Mouse (Mus musculus): ENCODE data around the gene Slc28a3. TPM values are rescaled to one million over a fixed set of nuclear protein-coding genes. Genes with fewer than 3 reads are reported as not detected.

Gene Slc28a3
- polyA plus RNA-seq (2015; fragmentation: Nextera tagmentation; extraction: Ambion mirVana): 0.12 and 0.22 TPM in 2 replicates

DNA sequence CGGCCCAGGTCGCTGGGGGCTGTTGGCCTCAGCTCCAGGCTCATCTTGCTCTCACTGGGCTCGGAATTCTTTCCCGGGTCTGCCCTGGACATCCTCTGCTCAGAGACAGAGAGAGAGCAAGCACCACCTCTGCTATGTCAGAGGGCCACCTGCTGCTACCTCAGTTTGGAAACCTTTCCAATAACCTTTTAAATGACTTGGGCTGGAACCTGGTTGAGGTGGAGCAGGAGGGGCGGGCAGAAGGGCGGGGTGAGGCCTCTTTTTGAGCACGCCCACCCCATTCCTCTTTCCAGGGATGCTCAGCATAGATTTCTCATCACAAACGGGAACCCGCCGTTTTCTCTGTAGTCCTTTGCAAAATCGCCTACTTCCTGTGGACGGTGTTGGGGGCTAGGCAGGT lies at the start of gene Slc28a3:
TSS of gene Slc28a3 (minus strand) at position 162 of the 400 bp plus-strand sequence.
- ATAC-seq (ENCODE audit: low FRiP score, low read depth): no peak
- no peak within 1 kb of the TSS for H3K4me3 ChIP-seq
- no peak within 1 kb of the TSS for H3K9ac ChIP-seq
- 16% methylated on average over 12 of the region's 12 CpGs for WGBS
- H3K36me3 ChIP-seq: no peaks in the 10 kb centered on the region
- no peaks in the 10 kb centered on the region for H3K9me3 ChIP-seq
- H3K4me1 ChIP-seq (replicated peaks): no peaks in the 10 kb centered on the region
- 0 out of 2 replicates have a peak, but pooled peaks cover 2% of the 10 kb centered on the region for H3K27me3 ChIP-seq
- no peak within 1 kb of the TSS for H3K27ac ChIP-seq (replicated peaks)
- no peak within 1 kb of the TSS for H3K4me2 ChIP-seq

DNA sequence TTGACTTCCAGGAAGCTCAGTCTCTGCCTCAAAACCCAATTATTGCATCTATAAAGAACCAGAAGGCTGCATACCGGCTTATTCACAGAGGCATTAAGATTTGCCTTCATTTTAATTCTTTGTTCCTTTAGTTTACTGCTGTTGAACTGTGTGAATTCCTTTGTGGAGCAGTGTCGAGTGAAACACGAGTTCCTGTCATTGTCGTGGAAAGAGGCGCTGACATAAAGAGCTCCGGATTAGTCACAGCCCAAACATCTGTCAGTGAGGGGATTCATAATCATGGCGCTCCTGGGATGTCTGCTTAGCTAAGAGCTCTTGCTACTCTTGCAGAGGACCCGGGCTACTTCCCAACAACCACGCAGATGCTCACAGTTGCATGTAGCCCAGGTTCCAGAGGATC lies 47.3 kb upstream of the Slc28a3 start:
- Histone ChIP-seq H3K27ac (replicated peaks) (no peak overlapping the region), H3K36me3 (no peaks in the 10 kb centered on the region), H3K4me2 (no peak overlapping the region), H3K4me1 (replicated peaks) (no peaks in the 10 kb centered on the region), H3K9ac (no peak overlapping the region), H3K9me3 (no peaks in the 10 kb centered on the region), H3K4me3 (no peak overlapping the region), H3K27me3 (no peaks in the 10 kb centered on the region)
- WGBS: 20% methylated on average over 9 of the region's 9 CpGs
- ATAC-seq (ENCODE audit: low FRiP score, low read depth): no peak

DNA sequence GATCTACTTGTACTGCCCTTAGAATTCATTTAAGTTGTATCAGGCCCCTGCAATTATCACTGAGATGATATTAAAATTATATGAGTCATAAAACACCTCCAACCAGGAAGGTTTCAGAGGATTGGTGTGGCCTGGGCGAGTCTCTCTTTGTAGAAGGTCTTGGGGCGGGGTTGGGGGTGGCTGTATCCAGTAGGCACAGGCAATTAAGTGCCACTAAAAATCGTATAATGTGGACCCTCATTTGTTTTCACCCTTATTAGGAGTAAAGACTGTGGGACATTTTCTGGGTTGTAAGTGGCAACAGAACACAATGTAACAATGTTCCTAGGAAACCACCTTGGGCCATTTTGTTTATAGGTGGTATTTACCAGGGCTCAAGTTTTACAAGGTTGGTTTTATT lies 46.2 kb upstream of the Slc28a3 start:
- Histone ChIP-seq H3K27ac (replicated peaks) (no peak overlapping the region), H3K4me1 (replicated peaks) (no peaks in the 10 kb centered on the region), H3K4me3 (no peak overlapping the region), H3K4me2 (no peak overlapping the region), H3K36me3 (no peaks in the 10 kb centered on the region), H3K9ac (no peak overlapping the region), H3K27me3 (no peaks in the 10 kb centered on the region), H3K9me3 (no peaks in the 10 kb centered on the region)
- WGBS: 86% methylated on average over 3 of the region's 3 CpGs
- no peak for ATAC-seq (ENCODE audit: low FRiP score, low read depth)

DNA sequence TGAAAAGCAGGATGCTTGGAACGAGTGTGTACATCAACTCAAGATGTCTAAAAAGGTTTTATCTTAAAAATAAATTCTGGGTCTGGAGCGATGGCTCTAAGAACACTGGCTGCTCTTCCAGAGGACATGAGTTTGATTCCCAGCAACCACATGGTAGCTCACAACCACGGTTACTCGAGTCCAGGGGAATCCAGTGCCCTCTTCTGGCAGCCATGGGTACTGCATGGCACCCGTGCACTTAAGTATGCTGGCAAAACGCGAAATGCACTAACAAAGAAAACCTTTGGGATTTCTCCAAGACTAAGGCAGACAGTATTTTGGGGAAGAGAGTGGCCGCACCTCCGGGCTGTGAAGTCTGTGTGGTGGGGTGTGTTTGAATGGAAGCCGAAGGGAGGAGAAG lies 44.9 kb upstream of the Slc28a3 start:
- Histone ChIP-seq H3K4me1 (replicated peaks) (no peaks in the 10 kb centered on the region), H3K9me3 (no peaks in the 10 kb centered on the region), H3K27me3 (no peaks in the 10 kb centered on the region), H3K36me3 (no peaks in the 10 kb centered on the region), H3K4me2 (no peak overlapping the region), H3K27ac (replicated peaks) (no peak overlapping the region), H3K9ac (no peak overlapping the region), H3K4me3 (no peak overlapping the region)
- ATAC-seq (ENCODE audit: low FRiP score, low read depth): no peak
- 77% methylated on average over 10 of the region's 10 CpGs for WGBS

DNA sequence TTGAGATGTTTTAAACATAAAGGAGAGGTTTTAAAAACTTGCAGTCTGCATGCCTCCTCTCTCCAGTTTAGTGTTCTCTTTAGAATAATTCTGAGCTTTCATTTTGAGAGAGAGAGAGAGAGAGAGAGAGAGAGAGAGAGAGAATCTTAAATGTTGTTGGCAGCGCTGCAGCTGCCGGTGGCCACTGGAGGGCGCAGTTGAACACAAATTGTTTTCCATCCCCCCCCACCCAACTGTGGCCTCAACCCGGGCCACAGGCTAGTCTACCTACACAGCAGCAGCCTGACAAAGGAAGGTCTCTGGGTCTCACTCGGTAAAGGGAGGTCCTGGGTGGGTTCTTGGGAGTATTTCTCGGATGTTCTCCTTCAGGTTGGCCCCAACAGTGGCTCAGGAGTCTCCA lies 29.7 kb upstream of the Slc28a3 start:
- Histone ChIP-seq H3K27me3 (0 out of 2 replicates have a peak, but pooled peaks cover 2% of the 10 kb centered on the region), H3K4me1 (replicated peaks) (peaks cover 8% of the 10 kb centered on the region; the same call in 1 of the 2 replicates), H3K9me3 (no peaks in the 10 kb centered on the region), H3K27ac (replicated peaks) (no peak overlapping the region), H3K4me3 (no peak overlapping the region), H3K9ac (no peak overlapping the region), H3K4me2 (no peak overlapping the region), H3K36me3 (no peaks in the 10 kb centered on the region)
- WGBS: 9% methylated on average over 6 of the region's 6 CpGs
- ATAC-seq (ENCODE audit: low FRiP score, low read depth): peak; percentile 47; the same call in 1 of the 2 replicates

DNA sequence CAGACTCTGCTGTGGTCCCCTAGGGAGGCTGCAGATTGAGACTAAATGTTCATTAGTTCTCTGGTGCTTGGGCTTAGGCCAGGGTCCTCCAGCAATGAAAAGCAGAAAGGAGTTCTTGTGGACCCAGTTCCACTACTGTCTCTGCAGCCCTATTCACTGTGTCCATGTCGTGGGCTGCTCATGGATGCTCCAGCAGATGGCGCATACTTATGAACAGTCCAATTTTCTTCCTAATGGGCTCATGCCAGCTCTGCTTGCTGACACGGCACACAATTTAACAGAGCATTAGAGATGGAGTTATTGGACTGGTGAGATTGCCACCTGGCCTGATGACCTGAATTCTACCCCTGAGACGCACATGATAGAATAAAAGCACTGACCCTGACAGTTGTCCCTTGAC lies 28.3 kb upstream of the Slc28a3 start:
- ATAC-seq (ENCODE audit: low FRiP score, low read depth): peak; percentile 81
- H3K4me3 ChIP-seq: no peak overlapping the region
- H3K27ac ChIP-seq (replicated peaks): no peak overlapping the region
- peaks cover 8% of the 10 kb centered on the region; the same call in 1 of the 2 replicates for H3K4me1 ChIP-seq (replicated peaks)
- H3K4me2 ChIP-seq: no peak overlapping the region
- 33% methylated on average over 4 of the region's 4 CpGs for WGBS
- H3K9ac ChIP-seq: no peak overlapping the region
- no peaks in the 10 kb centered on the region for H3K9me3 ChIP-seq
- 0 out of 2 replicates have a peak, but pooled peaks cover 2% of the 10 kb centered on the region for H3K27me3 ChIP-seq
- H3K36me3 ChIP-seq: no peaks in the 10 kb centered on the region

DNA sequence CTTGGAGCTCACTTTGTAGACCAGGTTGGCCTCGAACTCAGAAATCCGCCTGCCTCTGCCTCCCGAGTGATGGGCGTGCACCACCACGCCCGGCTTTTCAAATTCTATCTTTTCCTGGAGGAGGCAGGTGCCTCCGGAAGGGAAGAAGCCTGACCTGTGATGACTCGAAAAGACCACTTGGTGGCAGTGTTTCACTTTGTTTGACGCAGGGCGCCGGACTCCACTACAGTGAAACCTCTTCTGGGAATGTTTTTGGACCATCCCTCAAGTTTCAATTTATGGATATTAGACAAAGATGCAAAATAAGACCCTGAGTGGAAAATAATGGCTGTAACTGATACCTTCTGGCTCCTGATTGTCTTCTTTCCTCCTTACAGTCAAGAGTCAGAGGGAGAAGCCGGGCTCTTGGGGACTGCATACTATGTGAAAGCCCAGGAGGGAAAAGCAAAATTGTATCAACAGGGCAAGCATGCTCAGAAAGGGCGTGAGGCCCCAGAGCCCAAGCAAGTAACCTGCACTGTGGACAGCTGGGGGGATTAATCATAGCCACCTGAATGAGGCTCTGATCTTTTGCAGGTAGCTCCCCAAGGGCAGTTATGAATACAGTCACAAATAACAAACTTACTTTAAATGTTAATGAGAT lies 26.8 kb upstream of the Slc28a3 start:
- peaks cover 8% of the 10 kb centered on the region; the same call in 1 of the 2 replicates for H3K4me1 ChIP-seq (replicated peaks)
- peak; percentile 49; the same call in 1 of the 2 replicates for ATAC-seq (ENCODE audit: low FRiP score, low read depth)

DNA sequence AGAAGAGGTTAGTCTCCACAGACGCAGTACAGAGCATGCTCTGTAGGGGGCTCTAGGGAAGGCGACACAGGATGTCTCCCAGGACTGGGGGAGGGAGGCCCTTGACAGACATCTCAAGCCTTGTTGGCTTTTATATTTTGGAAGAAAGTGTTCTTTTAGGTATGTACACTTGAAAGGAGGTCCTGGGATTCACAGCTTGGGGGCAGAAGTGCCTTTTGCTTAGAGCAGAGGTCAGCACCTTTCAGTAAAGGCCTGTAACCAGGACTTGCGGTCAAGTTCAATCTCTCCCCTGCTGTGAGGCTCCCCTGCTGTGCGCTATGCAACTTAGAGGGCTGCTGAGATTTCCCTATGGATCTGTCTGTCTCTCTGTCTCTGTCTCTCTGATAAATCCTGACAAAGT lies 23.2 kb upstream of the Slc28a3 start:
- Histone ChIP-seq H3K27me3 (peaks cover 2% of the 10 kb centered on the region; the same call in 1 of the 2 replicates), H3K4me1 (replicated peaks) (peaks cover 9% of the 10 kb centered on the region; the same call in 1 of the 2 replicates), H3K9me3 (no peaks in the 10 kb centered on the region), H3K27ac (replicated peaks) (no peak overlapping the region), H3K4me3 (no peak overlapping the region), H3K36me3 (no peaks in the 10 kb centered on the region), H3K9ac (no peak overlapping the region), H3K4me2 (no peak overlapping the region)
- no peak for ATAC-seq (ENCODE audit: low FRiP score, low read depth)
- WGBS: 11% methylated on average over 4 of the region's 4 CpGs

More for the DNA sequence above, 26.8 kb upstream of the Slc28a3 start:
- peaks cover 2% of the 10 kb centered on the region; the same call in 1 of the 2 replicates for H3K27me3 ChIP-seq
- no peak overlapping the region for H3K4me3 ChIP-seq
- no peak overlapping the region for H3K27ac ChIP-seq (replicated peaks)
- no peak overlapping the region for H3K4me2 ChIP-seq
- H3K36me3 ChIP-seq: no peaks in the 10 kb centered on the region
- 14% methylated on average over 13 of the region's 13 CpGs for WGBS
- H3K9ac ChIP-seq: no peak overlapping the region
- H3K9me3 ChIP-seq: no peaks in the 10 kb centered on the region

DNA sequence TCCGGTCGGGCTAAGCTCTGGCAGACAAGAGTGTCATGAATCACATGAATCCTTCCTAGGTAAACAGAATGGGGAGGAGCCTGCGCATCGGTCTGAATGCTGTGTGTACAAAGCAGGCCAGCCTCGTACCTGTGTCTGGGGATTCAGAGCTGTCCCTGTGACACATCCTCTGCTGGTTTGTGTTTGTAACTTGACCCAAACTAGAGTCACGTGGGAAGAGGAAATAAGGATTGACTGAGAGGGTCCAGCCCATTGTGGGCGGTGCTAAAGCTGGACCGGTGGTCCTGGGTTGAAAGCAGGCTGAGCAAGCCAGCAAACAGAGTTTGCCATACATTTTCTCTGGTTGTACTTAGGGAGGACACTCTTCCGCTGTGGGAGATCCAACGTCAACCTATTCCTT lies 20.1 kb upstream of the Slc28a3 start:
- Histone ChIP-seq H3K9ac (no peak overlapping the region), H3K9me3 (no peaks in the 10 kb centered on the region), H3K36me3 (no peaks in the 10 kb centered on the region), H3K4me1 (replicated peaks) (0 out of 2 replicates have a peak, but pooled peaks cover 5% of the 10 kb centered on the region), H3K27ac (replicated peaks) (no peak overlapping the region), H3K4me2 (no peak overlapping the region), H3K4me3 (no peak overlapping the region), H3K27me3 (no peaks in the 10 kb centered on the region; the same call in 1 of the 2 replicates)
- ATAC-seq (ENCODE audit: low FRiP score, low read depth): no peak
- 52% methylated on average over 10 of the region's 10 CpGs for WGBS

DNA sequence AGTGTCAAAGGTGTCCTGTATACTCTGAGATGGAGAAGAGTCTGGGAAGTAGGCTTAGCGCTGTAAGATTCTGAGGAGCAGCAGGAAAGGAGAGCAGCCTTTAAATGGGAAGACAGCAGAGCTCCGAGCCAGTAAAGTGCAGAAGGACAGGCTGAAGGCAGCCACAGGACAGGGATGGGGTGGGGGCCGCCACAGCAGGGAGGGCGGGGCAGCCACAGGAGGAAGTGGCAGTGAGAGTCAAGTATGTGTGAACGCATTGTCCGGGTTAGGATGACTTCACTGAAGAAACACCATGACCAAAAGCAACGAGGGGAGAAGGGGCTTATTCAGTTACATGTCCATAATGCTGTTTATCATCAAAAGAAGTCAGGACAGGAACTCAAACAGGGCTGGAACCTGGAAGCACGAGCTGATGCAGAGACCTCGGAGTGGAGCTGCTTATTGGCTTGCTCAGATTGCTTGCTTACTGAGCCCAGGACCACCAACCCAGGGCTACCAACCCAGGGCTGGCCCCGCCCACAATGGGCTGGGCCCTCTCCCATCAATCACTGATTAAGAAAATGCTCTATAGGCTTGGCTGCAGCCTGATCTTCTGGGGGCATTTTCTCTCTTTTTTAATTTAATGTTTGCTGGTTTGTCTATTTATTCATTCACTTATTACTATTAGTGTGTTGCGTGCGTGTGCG lies 18.8 kb upstream of the Slc28a3 start:
- Histone ChIP-seq H3K4me2 (peak overlapping the region; percentile 12), H3K27me3 (no peaks in the 10 kb centered on the region; the same call in 1 of the 2 replicates), H3K9me3 (no peaks in the 10 kb centered on the region), H3K9ac (no peak overlapping the region), H3K4me3 (no peak overlapping the region), H3K4me1 (replicated peaks) (0 out of 2 replicates have a peak, but pooled peaks cover 5% of the 10 kb centered on the region), H3K36me3 (no peaks in the 10 kb centered on the region), H3K27ac (replicated peaks) (no peak overlapping the region)
- 26% methylated on average over 13 of the region's 13 CpGs for WGBS
- ATAC-seq (ENCODE audit: low FRiP score, low read depth): no peak

DNA sequence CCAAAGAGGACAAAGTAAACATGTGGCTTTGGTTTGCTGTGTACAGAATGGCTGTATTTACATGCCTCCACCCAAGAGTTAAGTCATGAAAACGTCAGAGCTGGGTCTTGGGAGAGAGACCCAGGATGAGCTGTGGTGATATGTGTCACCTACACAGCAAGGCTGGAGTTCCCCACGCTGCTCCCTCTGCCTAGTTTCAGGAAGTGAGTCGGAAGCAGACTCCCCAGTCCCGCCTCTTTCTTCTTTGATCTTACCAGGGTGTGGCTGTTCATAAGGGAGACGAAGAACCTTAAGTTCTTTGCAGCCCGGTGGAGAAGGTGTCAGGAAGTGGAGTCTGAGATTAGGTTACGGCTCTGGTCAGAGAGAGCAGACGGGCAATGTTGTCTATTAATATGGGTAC lies 12.0 kb upstream of the Slc28a3 start:
- Histone ChIP-seq H3K4me1 (replicated peaks) (no peaks in the 10 kb centered on the region), H3K27ac (replicated peaks) (no peak overlapping the region), H3K27me3 (no peaks in the 10 kb centered on the region), H3K36me3 (no peaks in the 10 kb centered on the region), H3K9me3 (no peaks in the 10 kb centered on the region), H3K4me3 (no peak overlapping the region), H3K9ac (no peak overlapping the region), H3K4me2 (no peak overlapping the region)
- no peak for ATAC-seq (ENCODE audit: low FRiP score, low read depth)
- WGBS: 68% methylated on average over 8 of the region's 8 CpGs

DNA sequence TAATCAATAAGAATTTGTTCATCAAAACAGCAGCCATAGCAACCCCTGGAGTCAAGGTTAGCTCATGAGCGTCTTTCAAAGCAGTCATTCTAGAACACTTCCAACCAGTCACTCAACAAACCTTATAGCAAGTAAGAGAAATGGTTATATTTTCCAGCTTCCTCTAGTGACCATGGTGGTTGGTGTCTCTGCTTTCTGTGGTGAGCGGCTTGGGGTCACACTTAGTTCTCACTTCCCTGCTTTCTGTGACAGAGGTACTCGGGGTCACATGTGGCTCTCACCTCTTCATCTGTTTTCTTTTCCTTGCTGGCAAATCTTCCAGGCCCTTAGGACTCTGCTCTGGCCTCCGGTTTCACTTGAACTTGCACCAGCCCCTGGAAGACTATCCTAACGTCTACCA lies 8.6 kb upstream of the Slc28a3 start:
- WGBS: 88% methylated on average over 5 of the region's 5 CpGs
- Histone ChIP-seq H3K4me2 (no peak overlapping the region), H3K27ac (replicated peaks) (no peak overlapping the region), H3K36me3 (no peaks in the 10 kb centered on the region), H3K9ac (no peak overlapping the region), H3K4me3 (no peak overlapping the region), H3K4me1 (replicated peaks) (no peaks in the 10 kb centered on the region), H3K27me3 (no peaks in the 10 kb centered on the region), H3K9me3 (no peaks in the 10 kb centered on the region)
- ATAC-seq (ENCODE audit: low FRiP score, low read depth): no peak

Measured in hindbrain, embryonic 15.5 days (tissue).